Comparison of ENCODE assay signal across 20 mouse cellular contexts in genomic region chr6:84931051-84931450, GRCm38 (mm10).
DNase-seq lines count a peak whose midpoint lies in the region; ATAC-seq and TF ChIP-seq lines count a peak whose summit lies in the region.
"Had no signal": no experiment of that assay in that cellular context is flagged by ENCODE, and none has a peak within 500 bp of the region (broad histone marks: within the 10 kb centered on the region; RNA-seq: fewer than 3 reads in every experiment).

No protein-coding gene starts in this region.

- DNase-seq in embryo, embryonic 10 days (ENCODE audit: low spot score), result peak; percentile 50
- no peak for DNase-seq in embryo, embryonic 9.5 days (ENCODE audit: extremely low spot score)
- no peak for DNase-seq in layer of hippocampus, adult 2 months (ENCODE audit: low spot score in 2 of 2)
- no peak for DNase-seq in layer of hippocampus, postnatal 25 days (ENCODE audit: extremely low spot score in 1 of 2, low spot score in 1 of 2)
- peak; percentile 16 for DNase-seq in thymus, postnatal 4 days
- DNase-seq in thymus, postnatal 25 days, result no peak
- DNase-seq in gastrocnemius, adult 8-10 months (ENCODE audit: low spot score in 2 of 2), result no peak
- DNase-seq: adrenal gland, adult 8-10 months; cerebellum, adult 11-12 months; cerebellum, postnatal 25 days; gastrocnemius, adult 2 months; heart, adult 11 months; left cerebral cortex, postnatal 4 days; thymus, adult 2 months had no signal

- no peak overlapping the region for H3K4me3 ChIP-seq in layer of hippocampus, adult 2 months
- no peak overlapping the region for H3K4me3 ChIP-seq in kidney, embryonic 14.5 days (ENCODE audit: low read length)
- H3K4me3 ChIP-seq: embryonic facial prominence, embryonic 15.5 days; gastrocnemius, adult 2 months; heart, embryonic 15.5 days; midbrain, embryonic 13.5 days had no signal

- WGBS in kidney, embryonic 14.5 days, result 21% methylated on average over 1 of the region's 1 CpGs

- no peak overlapping the region for H3K9ac ChIP-seq in kidney, embryonic 14.5 days (ENCODE audit: low read depth, low read length)
- H3K9ac ChIP-seq: embryonic facial prominence, embryonic 15.5 days; heart, embryonic 15.5 days; midbrain, embryonic 13.5 days had no signal

- no peaks in the 10 kb centered on the region for H3K27me3 ChIP-seq in kidney, embryonic 14.5 days (ENCODE audit: control insufficient read depth, insufficient read depth, low read length)
- H3K27me3 ChIP-seq: CH12.LX; embryonic facial prominence, embryonic 15.5 days; heart, embryonic 15.5 days; midbrain, embryonic 13.5 days had no signal

- no peak overlapping the region for H3K4me2 ChIP-seq in kidney, embryonic 14.5 days (replicated peaks; ENCODE audit: low read depth, low read length)
- H3K4me2 ChIP-seq: embryonic facial prominence, embryonic 15.5 days; heart, embryonic 15.5 days; midbrain, embryonic 13.5 days had no signal

- H3K36me3 ChIP-seq in kidney, embryonic 14.5 days (ENCODE audit: control insufficient read depth, insufficient read depth, low read length), result no peaks in the 10 kb centered on the region
- H3K36me3 ChIP-seq: embryonic facial prominence, embryonic 15.5 days; heart, embryonic 15.5 days; midbrain, embryonic 13.5 days had no signal

- 0 out of 2 replicates have a peak overlapping the region, but pooled peaks have one; percentile 41 for H3K27ac ChIP-seq in layer of hippocampus, adult 2 months
- H3K27ac ChIP-seq in kidney, embryonic 14.5 days (ENCODE audit: low read depth, low read length), result no peak overlapping the region
- H3K27ac ChIP-seq: embryonic facial prominence, embryonic 15.5 days; gastrocnemius, adult 2 months; heart, embryonic 15.5 days; macrophage; midbrain, embryonic 13.5 days had no signal

- no peak for TF ChIP-seq CTCF in layer of hippocampus, adult 2 months (conservative IDR thresholded peaks at IDR 0.05)

- no peaks in the 10 kb centered on the region for H3K4me1 ChIP-seq in kidney, embryonic 14.5 days (ENCODE audit: control insufficient read depth, insufficient read depth, low read length)

- no peak for ATAC-seq in kidney, embryonic 14.5 days (ENCODE audit: low FRiP score, low TSS enrichment)
- ATAC-seq: midbrain, embryonic 13.5 days had no signal

- no peaks in the 10 kb centered on the region; the same call in 1 of the 2 replicates for H3K9me3 ChIP-seq in kidney, embryonic 14.5 days (ENCODE audit: control insufficient read depth, low read length)
- H3K9me3 ChIP-seq: embryonic facial prominence, embryonic 15.5 days; heart, embryonic 15.5 days; midbrain, embryonic 13.5 days had no signal

Comparison
In these comparisons a context has a peak if more than half of its experiments do, and no peak if none do; other contexts are left out.
1. DNase-seq: peak in embryo, embryonic 10 days (single experiment) and thymus, postnatal 4 days (single experiment); none in embryo, embryonic 9.5 days (single experiment), layer of hippocampus, adult 2 months (0 of 2), layer of hippocampus, postnatal 25 days (0 of 2), thymus, postnatal 25 days (single experiment) and gastrocnemius, adult 8-10 months (0 of 2).